Mouse (Mus musculus) embryonic facial prominence, embryonic 14.5 days (tissue): Measurements from ENCODE around the gene Pfdn5. TPM values are rescaled to one million over a fixed set of nuclear protein-coding genes. Genes with fewer than 3 reads are reported as not detected.

Source experiments
- ATAC-seq: fragments of 200-750 bp; cut with Nextera tagmentation; 2 replicates; pipeline ENCODE4 v1.8.0; 2017; ENCODE audit warnings: low read depth, moderate number of reproducible peaks, moderate TSS enrichment
- DNase-seq: peaks from one replicate; pipeline ENCODE4 v3.0.0-alpha.2; 2015; ENCODE audit warnings: low spot score
- H3K27ac ChIP-seq: fragments of 300-500 bp; sonication (generic); replicated peaks from 2 replicates; pipeline ENCODE4 v1.5.1; 2014; ENCODE audit warnings: low read depth, mild to moderate bottlenecking, low read length, moderate library complexity
- H3K27me3 ChIP-seq: fragments of 300-500 bp; sonication (generic); replicated peaks from 2 replicates; pipeline ENCODE4 v1.6.1; 2014; ENCODE audit warnings: low read length; ENCODE audit not compliant: control insufficient read depth, insufficient read depth
- H3K36me3 ChIP-seq: fragments of 300-500 bp; sonication (generic); 2 replicates; pipeline ENCODE4 v1.6.1; 2014; ENCODE audit warnings: low read length, mixed read lengths; ENCODE audit not compliant: control insufficient read depth, insufficient read depth
- H3K4me1 ChIP-seq: fragments of 300-500 bp; sonication (generic); 2 replicates; pipeline ENCODE4 v1.6.1; 2014; ENCODE audit warnings: antibody characterized with exemption, low read length; ENCODE audit not compliant: control insufficient read depth, insufficient read depth
- H3K4me2 ChIP-seq: fragments of 300-500 bp; sonication (generic); 2 replicates; pipeline ENCODE4 v1.6.1; 2014; ENCODE audit warnings: low read depth, mild to moderate bottlenecking, low read length, moderate library complexity, mixed read lengths
- H3K4me3 ChIP-seq: fragments of 300-500 bp; sonication (generic); 2 replicates; pipeline ENCODE4 v1.5.1; 2014; ENCODE audit warnings: low read depth, mild to moderate bottlenecking, low read length
- H3K9ac ChIP-seq: fragments of 300-500 bp; sonication (generic); 2 replicates; pipeline ENCODE4 v1.6.1; 2014; ENCODE audit warnings: low read depth, mild to moderate bottlenecking, low read length, moderate library complexity, mixed read lengths
- H3K9me3 ChIP-seq: fragments of 300-500 bp; sonication (generic); 2 replicates; pipeline ENCODE4 v1.6.1; 2016; ENCODE audit warnings: low read length; ENCODE audit not compliant: control insufficient read depth
- WGBS: fragments of 180-500 bp; shearing (Covaris S2); extraction: QIAGEN DNeasy Blood & Tissue Kit; methylation state at CpG from one replicate; pipeline ENCODE4 v1.1.7; 2014; 5-methylcytosine and 5-hydroxymethylcytosine counted together
- polyA plus RNA-seq: library from polyadenylated mRNA; unstranded; fragments of >200 nt; fragmentation: Nextera tagmentation; extraction: Ambion mirVana; gene quantifications from 2 replicates; pipeline ENCODE4 v1.2.1, GENCODE M21; 2014

The Pfdn5 gene
- polyA plus RNA-seq, 1 experiment from 2014 or later = 478 TPM

GRCm38 (mm10) chr15:102370727-102371126 lies 44.8 kb downstream of the Pfdn5 start:
- Histone ChIP-seq H3K4me2 (peak overlapping the region; percentile 39), H3K9me3 (no peaks in the 10 kb centered on the region), H3K9ac (peak overlapping the region; percentile 34), H3K4me1 (peaks cover 17% of the 10 kb centered on the region), H3K27ac (peak overlapping the region; percentile 46), H3K4me3 (peak overlapping the region; percentile 8; the same call in 1 of the 2 replicates), H3K27me3 (0 out of 2 replicates have a peak, but pooled peaks cover 3% of the 10 kb centered on the region), H3K36me3 (no peaks in the 10 kb centered on the region)
- WGBS = 0% methylated on average over 8 of the region's 10 CpGs
- DNase-seq (peak; percentile 77), ATAC-seq (peak; percentile 89)

- H3K27me3 ChIP-seq = no peaks in the 10 kb centered on the region
- H3K36me3 ChIP-seq = no peaks in the 10 kb centered on the region
- 1% methylated on average over 27 of the region's 43 CpGs for WGBS
- ATAC-seq = peak; percentile 84
- DNase-seq = peak; percentile 87
- no peaks in the 10 kb centered on the region for H3K9me3 ChIP-seq
- peak overlapping the region; percentile 66 for H3K9ac ChIP-seq
- peaks cover 18% of the 10 kb centered on the region for H3K4me1 ChIP-seq
- peak overlapping the region; percentile 52 for H3K4me3 ChIP-seq
- H3K4me2 ChIP-seq = peak overlapping the region; percentile 79
- peak overlapping the region; percentile 88 for H3K27ac ChIP-seq
These were observed 50.7 kb downstream of the Pfdn5 start for GRCm38 (mm10) chr15:102376453-102377162.

- Histone ChIP-seq H3K4me1 (peaks cover 18% of the 10 kb centered on the region), H3K36me3 (no peaks in the 10 kb centered on the region), H3K27me3 (no peaks in the 10 kb centered on the region), H3K9me3 (no peaks in the 10 kb centered on the region), H3K27ac (peak overlapping the region; percentile 88), H3K9ac (peak overlapping the region; percentile 66), H3K4me2 (peak overlapping the region; percentile 79), H3K4me3 (peak overlapping the region; percentile 52)
- 0% methylated on average over 7 of the region's 7 CpGs for WGBS
- ATAC-seq = peak; percentile 64
- DNase-seq = peak; percentile 92
These were observed 51.2 kb downstream of the Pfdn5 start for GRCm38 (mm10) chr15:102377163-102377543.

- Histone ChIP-seq H3K36me3 (no peaks in the 10 kb centered on the region), H3K27ac (peak overlapping the region; percentile 88), H3K27me3 (no peaks in the 10 kb centered on the region), H3K4me2 (peak overlapping the region; percentile 79), H3K9ac (no peak overlapping the region), H3K4me3 (no peak overlapping the region), H3K9me3 (no peaks in the 10 kb centered on the region), H3K4me1 (peaks cover 18% of the 10 kb centered on the region)
- 5% methylated on average over 10 of the region's 10 CpGs for WGBS
- DNase-seq = peak; percentile 88
- ATAC-seq = peak; percentile 47
These were observed 51.9 kb downstream of the Pfdn5 start for GRCm38 (mm10) chr15:102377810-102378262.

Other genes starting within 250 kb of the Pfdn5 start
- gene Tns2, start 225.7 kb upstream of the Pfdn5 start, polyA plus RNA-seq = 45.9 and 56.4 TPM in 2 replicates
- 19.2 TPM in 2 replicates for gene Spryd3, start 189.9 kb upstream of the Pfdn5 start, polyA plus RNA-seq
- gene Igfbp6, start 181.8 kb upstream of the Pfdn5 start, polyA plus RNA-seq = 15.0 and 20.1 TPM in 2 replicates
- 0.17 and 0.63 TPM in 2 replicates for gene Soat2, start 175.6 kb upstream of the Pfdn5 start, polyA plus RNA-seq
- 48.6 and 49.8 TPM in 2 replicates for gene Zfp740, start 122.9 kb upstream of the Pfdn5 start, polyA plus RNA-seq
- 63.6 and 66.8 TPM in 2 replicates for gene Csad, start 121.4 kb upstream of the Pfdn5 start, polyA plus RNA-seq
- gene Itgb7, start 94.2 kb upstream of the Pfdn5 start, polyA plus RNA-seq = 2.1 and 4.1 TPM in 2 replicates
- 73.8 and 75.3 TPM in 2 replicates for gene Rarg, start 68.6 kb upstream of the Pfdn5 start, polyA plus RNA-seq
- gene Gm9918, start 55.6 kb upstream of the Pfdn5 start, polyA plus RNA-seq = 0.71 and 1.1 TPM in 2 replicates
- gene Mfsd5, start 46.7 kb upstream of the Pfdn5 start, polyA plus RNA-seq = 64.6 and 67.2 TPM in 2 replicates
- 22.4 and 24.0 TPM in 2 replicates for gene Espl1, start 29.9 kb upstream of the Pfdn5 start, polyA plus RNA-seq
- 79.0 and 83.2 TPM in 2 replicates for gene Myg1, start 5.6 kb downstream of the Pfdn5 start, polyA plus RNA-seq
- 52.5 and 60.5 TPM in 2 replicates for gene Aaas, start 24.7 kb downstream of the Pfdn5 start, polyA plus RNA-seq
- 31.2 and 45.0 TPM in 2 replicates for gene Sp7, start 41.1 kb downstream of the Pfdn5 start, polyA plus RNA-seq
- 15.5 and 16.5 TPM in 2 replicates for gene Sp1, start 80.0 kb downstream of the Pfdn5 start, polyA plus RNA-seq
- 0.26 and 0.96 TPM in 2 replicates for gene Amhr2, start 119.3 kb downstream of the Pfdn5 start, polyA plus RNA-seq
- gene Prr13, start 132.9 kb downstream of the Pfdn5 start, polyA plus RNA-seq = 95.9 and 97.6 TPM in 2 replicates
- gene Pcbp2, start 144.4 kb downstream of the Pfdn5 start, polyA plus RNA-seq = 276 and 279 TPM in 2 replicates
- gene Gm10337, start 177.6 kb downstream of the Pfdn5 start, polyA plus RNA-seq = 3.2 and 5.2 TPM in 2 replicates
- 13.0 and 15.8 TPM in 2 replicates for gene Map3k12, start 190.9 kb downstream of the Pfdn5 start, polyA plus RNA-seq
- gene Tarbp2, start 192.1 kb downstream of the Pfdn5 start, polyA plus RNA-seq = 68.5 and 79.0 TPM in 2 replicates
- 2.0 and 2.2 TPM in 2 replicates for gene Npff, start 198.8 kb downstream of the Pfdn5 start, polyA plus RNA-seq